Mouse (Mus musculus): ENCODE results near the gene Adgrg3. TPM values are rescaled to one million over a fixed set of nuclear protein-coding genes. Genes with fewer than 3 reads are reported as not detected.

Gene Adgrg3
- polyA plus RNA-seq, 1 experiment from 2014 or later = 2.8 TPM

- no peaks in the 10 kb centered on the region for H3K9me3 ChIP-seq (ENCODE audit: control insufficient read depth, low read length)
- H3K27me3 ChIP-seq (ENCODE audit: control insufficient read depth, insufficient read depth, low read length) = no peaks in the 10 kb centered on the region
- H3K9ac ChIP-seq (ENCODE audit: low read length) = no peak overlapping the region
- no peak overlapping the region for H3K4me2 ChIP-seq
- H3K36me3 ChIP-seq (ENCODE audit: control insufficient read depth, insufficient read depth, low read length) = 0 out of 2 replicates have a peak, but pooled peaks cover 1% of the 10 kb centered on the region
- ATAC-seq (ENCODE audit: low FRiP score) = no peak
- 81% methylated on average over 3 of the region's 3 CpGs for WGBS
- no peak overlapping the region for H3K27ac ChIP-seq (ENCODE audit: low read depth, low read length)
- peak; percentile 33 for DNase-seq (ENCODE audit: low spot score, missing footprints)
- no peak overlapping the region for H3K4me3 ChIP-seq (ENCODE audit: low read depth, low read length)
- peaks cover 12% of the 10 kb centered on the region for H3K4me1 ChIP-seq (ENCODE audit: control insufficient read depth, insufficient read depth, low read length)
These were observed 60.6 kb downstream of the Adgrg3 start for GRCm38 (mm10) chr8:95078055-95078454.

DNA sequence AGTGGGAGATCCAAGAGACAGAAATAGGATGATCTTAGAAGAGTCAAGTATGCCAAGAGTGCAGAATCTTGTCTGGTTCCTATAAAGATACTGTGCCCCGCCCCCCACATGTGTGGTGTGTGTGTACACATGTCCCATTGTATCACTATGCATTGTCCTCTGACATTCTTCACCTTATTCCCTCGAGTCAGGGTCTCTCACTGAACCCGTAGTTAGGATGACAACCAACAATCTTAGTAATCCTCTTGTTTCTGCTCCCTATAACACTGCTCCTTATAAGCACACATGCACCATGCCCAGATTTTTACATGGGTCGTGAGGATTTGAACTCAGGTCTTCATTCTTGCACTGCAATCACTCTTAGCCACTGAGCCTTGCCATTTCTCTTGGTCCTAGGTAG lies 61.8 kb downstream of the Adgrg3 start:
- Histone ChIP-seq H3K27ac (ENCODE audit: low read depth, low read length) (no peak overlapping the region), H3K36me3 (ENCODE audit: control insufficient read depth, insufficient read depth, low read length) (0 out of 2 replicates have a peak, but pooled peaks cover 5% of the 10 kb centered on the region), H3K4me2 (no peak overlapping the region), H3K9ac (ENCODE audit: low read length) (no peak overlapping the region), H3K27me3 (ENCODE audit: control insufficient read depth, insufficient read depth, low read length) (no peaks in the 10 kb centered on the region), H3K4me3 (ENCODE audit: low read depth, low read length) (no peak overlapping the region), H3K4me1 (ENCODE audit: control insufficient read depth, insufficient read depth, low read length) (peaks cover 12% of the 10 kb centered on the region), H3K9me3 (ENCODE audit: control insufficient read depth, low read length) (no peaks in the 10 kb centered on the region)
- 85% methylated on average over 4 of the region's 4 CpGs for WGBS
- ATAC-seq (ENCODE audit: low FRiP score) = no peak
- no peak for DNase-seq (ENCODE audit: low spot score, missing footprints)

DNA sequence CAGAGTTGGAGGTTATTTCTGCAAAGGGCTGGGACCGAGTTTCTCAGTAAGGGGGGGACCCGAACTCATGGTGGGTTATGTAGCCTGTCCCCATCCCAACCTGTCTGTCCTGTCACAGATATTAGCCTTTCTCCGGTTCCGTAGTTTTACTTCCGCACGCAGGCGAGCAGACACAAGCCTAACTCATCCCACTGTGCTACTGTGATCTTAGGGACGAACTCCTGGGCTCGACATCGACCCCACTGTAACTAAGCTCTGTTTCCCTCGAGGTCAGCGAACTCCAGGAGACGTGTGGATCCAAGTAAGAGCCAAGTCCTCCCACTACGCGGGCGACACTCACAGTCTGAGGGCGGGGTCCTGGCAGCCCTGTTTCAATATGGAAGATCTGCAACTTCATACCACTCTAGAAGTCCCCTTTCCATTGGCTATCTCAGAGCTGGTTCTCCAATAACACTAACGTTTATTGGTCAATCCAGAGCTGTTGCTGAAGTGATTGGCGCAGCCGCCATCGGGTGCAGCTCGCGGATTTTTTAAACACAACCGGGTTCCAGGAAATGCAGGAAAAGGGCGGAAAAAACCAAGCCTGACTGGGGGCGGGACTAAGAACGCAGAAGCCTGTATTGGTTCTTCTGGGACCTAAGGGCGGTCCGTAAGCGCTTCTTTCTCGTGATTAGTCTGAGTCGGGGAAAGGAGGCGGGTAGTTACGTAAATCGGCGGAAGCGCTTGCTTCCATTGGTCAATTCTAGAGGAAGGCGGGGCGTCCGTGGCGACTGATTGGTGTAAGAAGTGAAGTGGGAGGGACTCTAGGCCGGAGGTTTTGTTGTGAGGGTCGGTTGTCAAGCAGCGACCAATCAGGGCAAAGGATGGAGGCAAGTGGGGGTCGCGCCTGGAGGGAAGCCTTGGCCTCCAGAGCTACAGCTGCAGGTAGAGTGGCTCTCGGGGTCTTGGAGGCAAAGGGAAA lies 63.2 kb downstream of the Adgrg3 start, which contains the start of gene Katnb1:
Katnb1 (plus strand) TSS at position 806 of the 961 bp plus-strand sequence.
- Histone ChIP-seq H3K4me2 (peak within 1 kb of the TSS; percentile 89), H3K36me3 (ENCODE audit: control insufficient read depth, insufficient read depth, low read length) (0 out of 2 replicates have a peak, but pooled peaks cover 5% of the 10 kb centered on the region), H3K4me1 (ENCODE audit: control insufficient read depth, insufficient read depth, low read length) (peaks cover 12% of the 10 kb centered on the region), H3K27me3 (ENCODE audit: control insufficient read depth, insufficient read depth, low read length) (no peaks in the 10 kb centered on the region), H3K27ac (ENCODE audit: low read depth, low read length) (peak within 1 kb of the TSS; percentile 3; the same call in 1 of the 2 replicates), H3K4me3 (ENCODE audit: low read depth, low read length) (peak within 1 kb of the TSS; percentile 56), H3K9me3 (ENCODE audit: control insufficient read depth, low read length) (no peaks in the 10 kb centered on the region), H3K9ac (ENCODE audit: low read length) (peak within 1 kb of the TSS; percentile 82)
- under 1% methylated on average over 47 of the region's 47 CpGs for WGBS
- DNase-seq (ENCODE audit: low spot score, missing footprints) (peak; percentile 99), ATAC-seq (ENCODE audit: low FRiP score) (peak; percentile 97)

DNA sequence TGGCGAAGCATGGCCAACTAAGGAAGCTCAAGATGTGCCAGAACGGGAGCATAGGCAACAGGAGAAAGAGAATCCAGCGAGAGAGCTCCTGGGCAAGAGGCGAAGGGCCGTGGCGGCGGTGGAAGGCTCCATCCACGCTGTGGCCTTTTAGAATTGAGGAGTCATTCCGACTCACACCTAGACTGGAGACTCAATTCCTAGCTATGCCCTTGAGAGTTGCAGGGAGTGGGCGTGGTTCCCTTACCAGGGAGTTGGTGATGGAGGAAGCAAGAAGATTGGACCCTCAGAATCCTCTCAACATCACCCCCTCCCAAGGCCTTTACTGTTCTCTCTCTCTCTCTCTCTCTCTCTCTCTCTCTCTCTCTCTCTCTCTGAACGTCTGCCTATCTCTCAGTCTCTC lies 64.2 kb downstream of the Adgrg3 start:
- WGBS = 11% methylated on average over 11 of the region's 11 CpGs
- peak overlapping the region; percentile 89 for H3K4me2 ChIP-seq
- 0 out of 2 replicates have a peak overlapping the region, but pooled peaks have one; percentile 3 for H3K27ac ChIP-seq (ENCODE audit: low read depth, low read length)
- peaks cover 12% of the 10 kb centered on the region for H3K4me1 ChIP-seq (ENCODE audit: control insufficient read depth, insufficient read depth, low read length)
- 0 out of 2 replicates have a peak, but pooled peaks cover 5% of the 10 kb centered on the region for H3K36me3 ChIP-seq (ENCODE audit: control insufficient read depth, insufficient read depth, low read length)
- DNase-seq (ENCODE audit: low spot score, missing footprints) = peak; percentile 84
- ATAC-seq (ENCODE audit: low FRiP score) = no peak
- H3K9ac ChIP-seq (ENCODE audit: low read length) = peak overlapping the region; percentile 71
- no peaks in the 10 kb centered on the region for H3K27me3 ChIP-seq (ENCODE audit: control insufficient read depth, insufficient read depth, low read length)
- peak overlapping the region; percentile 56 for H3K4me3 ChIP-seq (ENCODE audit: low read depth, low read length)
- no peaks in the 10 kb centered on the region for H3K9me3 ChIP-seq (ENCODE audit: control insufficient read depth, low read length)

DNA sequence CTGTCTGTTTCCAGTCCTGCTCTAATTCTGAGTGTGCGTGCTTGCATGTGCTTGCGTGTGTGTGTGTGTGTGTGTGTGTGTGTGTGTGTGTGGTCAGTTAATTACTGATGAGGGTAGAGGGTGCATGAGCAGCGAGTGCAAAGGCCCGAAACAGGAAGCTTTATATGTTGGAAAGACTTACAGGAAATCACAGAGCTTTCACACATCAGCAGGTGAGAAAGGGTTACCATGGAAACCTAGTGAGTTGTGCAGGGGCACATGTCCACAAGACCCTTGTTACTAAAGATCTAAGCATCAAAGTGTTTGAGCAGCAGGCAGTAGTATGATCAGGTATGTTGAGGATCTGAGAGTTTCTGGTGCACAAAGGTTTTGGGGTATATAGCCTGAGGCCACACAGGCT lies 66.8 kb downstream of the Adgrg3 start:
- Histone ChIP-seq H3K27me3 (ENCODE audit: control insufficient read depth, insufficient read depth, low read length) (no peaks in the 10 kb centered on the region), H3K9ac (ENCODE audit: low read length) (no peak overlapping the region), H3K9me3 (ENCODE audit: control insufficient read depth, low read length) (no peaks in the 10 kb centered on the region), H3K4me3 (ENCODE audit: low read depth, low read length) (no peak overlapping the region), H3K27ac (ENCODE audit: low read depth, low read length) (no peak overlapping the region), H3K4me2 (no peak overlapping the region), H3K36me3 (ENCODE audit: control insufficient read depth, insufficient read depth, low read length) (0 out of 2 replicates have a peak, but pooled peaks cover 5% of the 10 kb centered on the region), H3K4me1 (ENCODE audit: control insufficient read depth, insufficient read depth, low read length) (peaks cover 12% of the 10 kb centered on the region)
- 91% methylated on average over 4 of the region's 4 CpGs for WGBS
- ATAC-seq (ENCODE audit: low FRiP score) (no peak), DNase-seq (ENCODE audit: low spot score, missing footprints) (peak; percentile 53)

GRCm38 (mm10) chr8:95084744-95085431 lies 67.4 kb downstream of the Adgrg3 start:
- Histone ChIP-seq H3K4me3 (ENCODE audit: low read depth, low read length) (no peak overlapping the region), H3K27ac (ENCODE audit: low read depth, low read length) (no peak overlapping the region), H3K9ac (ENCODE audit: low read length) (no peak overlapping the region), H3K9me3 (ENCODE audit: control insufficient read depth, low read length) (no peaks in the 10 kb centered on the region), H3K4me1 (ENCODE audit: control insufficient read depth, insufficient read depth, low read length) (peaks cover 12% of the 10 kb centered on the region), H3K36me3 (ENCODE audit: control insufficient read depth, insufficient read depth, low read length) (peaks cover 5% of the 10 kb centered on the region; the same call in 1 of the 2 replicates), H3K27me3 (ENCODE audit: control insufficient read depth, insufficient read depth, low read length) (no peaks in the 10 kb centered on the region), H3K4me2 (no peak overlapping the region)
- ATAC-seq (ENCODE audit: low FRiP score) (no peak), DNase-seq (ENCODE audit: low spot score, missing footprints) (no peak)
- 90% methylated on average over 10 of the region's 10 CpGs for WGBS

DNA sequence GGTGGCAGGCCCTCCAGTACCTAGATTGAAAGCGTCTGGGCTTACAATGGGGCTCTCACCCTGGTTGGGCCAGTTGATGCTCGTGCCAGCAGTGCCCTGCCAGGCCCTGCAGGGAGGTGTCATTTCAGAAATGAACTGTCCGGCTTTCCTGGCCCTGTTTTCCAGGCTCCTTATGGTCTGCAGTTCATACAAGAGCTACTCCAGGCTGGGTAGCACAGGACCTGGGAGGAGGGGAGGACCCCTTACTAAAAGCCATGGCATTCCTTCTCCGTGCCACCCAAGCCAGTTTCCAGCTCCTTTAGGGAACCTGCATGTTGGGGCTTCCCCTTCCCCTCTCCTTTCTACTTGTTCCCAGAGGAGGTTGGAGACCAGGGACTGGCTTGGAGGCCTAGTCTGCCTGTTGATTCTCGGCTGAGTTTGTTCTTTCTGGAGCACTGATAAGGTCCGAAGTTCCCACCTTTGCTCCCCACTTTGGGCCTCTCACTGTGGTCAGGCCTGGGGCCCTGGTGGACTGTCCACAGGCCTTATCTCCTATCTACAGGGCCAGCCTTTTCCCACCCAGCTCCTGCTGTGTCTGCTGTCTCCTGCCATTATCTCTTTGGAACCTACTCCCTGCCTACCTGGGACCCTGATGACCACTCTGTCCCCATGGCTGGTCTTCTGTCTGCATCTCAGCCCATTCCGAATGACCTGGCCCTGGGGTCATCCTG lies 68.1 kb downstream of the Adgrg3 start:
- Histone ChIP-seq H3K4me2 (no peak overlapping the region), H3K9ac (ENCODE audit: low read length) (no peak overlapping the region), H3K4me1 (ENCODE audit: control insufficient read depth, insufficient read depth, low read length) (peaks cover 8% of the 10 kb centered on the region), H3K36me3 (ENCODE audit: control insufficient read depth, insufficient read depth, low read length) (peaks cover 5% of the 10 kb centered on the region; the same call in 1 of the 2 replicates), H3K27me3 (ENCODE audit: control insufficient read depth, insufficient read depth, low read length) (no peaks in the 10 kb centered on the region), H3K9me3 (ENCODE audit: control insufficient read depth, low read length) (no peaks in the 10 kb centered on the region), H3K27ac (ENCODE audit: low read depth, low read length) (no peak overlapping the region), H3K4me3 (ENCODE audit: low read depth, low read length) (no peak overlapping the region)
- DNase-seq (ENCODE audit: low spot score, missing footprints) (peak; percentile 73), ATAC-seq (ENCODE audit: low FRiP score) (no peak)
- WGBS = 89% methylated on average over 7 of the region's 7 CpGs

DNA sequence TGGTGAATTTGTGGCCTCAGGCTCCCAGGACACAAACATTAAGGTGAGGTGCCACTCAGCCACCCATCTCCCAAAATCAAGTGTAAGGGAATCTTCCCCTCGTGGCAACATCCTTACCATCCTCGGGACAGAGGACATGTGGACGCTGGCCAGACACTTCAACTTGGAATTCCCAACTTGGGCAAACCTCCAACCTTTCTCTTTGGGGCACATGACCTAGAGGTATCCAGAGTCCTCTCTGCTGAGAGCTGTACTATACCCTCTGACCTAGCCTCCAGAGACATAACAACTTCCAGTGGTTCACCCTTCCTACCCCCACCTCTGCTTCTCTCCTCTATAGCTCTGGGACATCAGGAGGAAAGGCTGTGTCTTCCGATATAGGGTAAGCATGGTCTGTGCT lies 76.1 kb downstream of the Adgrg3 start:
- 98% methylated on average over 4 of the region's 4 CpGs for WGBS

More for the DNA sequence above, 76.1 kb downstream of the Adgrg3 start:
- no peaks in the 10 kb centered on the region for H3K4me1 ChIP-seq (ENCODE audit: control insufficient read depth, insufficient read depth, low read length)
- ATAC-seq (ENCODE audit: low FRiP score) (no peak), DNase-seq (ENCODE audit: low spot score, missing footprints) (peak; percentile 35)
- H3K36me3 ChIP-seq (ENCODE audit: control insufficient read depth, insufficient read depth, low read length) = peaks cover 11% of the 10 kb centered on the region
- H3K9me3 ChIP-seq (ENCODE audit: control insufficient read depth, low read length) = no peaks in the 10 kb centered on the region
- no peak overlapping the region for H3K4me2 ChIP-seq
- H3K27ac ChIP-seq (ENCODE audit: low read depth, low read length) = no peak overlapping the region
- no peak overlapping the region for H3K4me3 ChIP-seq (ENCODE audit: low read depth, low read length)
- no peak overlapping the region for H3K9ac ChIP-seq (ENCODE audit: low read length)
- H3K27me3 ChIP-seq (ENCODE audit: control insufficient read depth, insufficient read depth, low read length) = no peaks in the 10 kb centered on the region

Data from midbrain, embryonic 11.5 days (tissue).